Mouse (Mus musculus) forebrain, embryonic 12.5 days (tissue): ENCODE results near the gene Rab21. TPM values are rescaled to one million over a fixed set of nuclear protein-coding genes. Genes with fewer than 3 reads are reported as not detected.

Experiments
- ATAC-seq: fragments of 200-750 bp; cut with Nextera tagmentation; 2 replicates; pipeline ENCODE4 v1.8.0; 2017; ENCODE audit warnings: moderate TSS enrichment; ENCODE audit not compliant: low FRiP score
- H3K27ac ChIP-seq: fragments of 300-500 bp; sonication (generic); 2 replicates; pipeline ENCODE4 v1.5.1; 2016; ENCODE audit warnings: mild to moderate bottlenecking
- H3K27me3 ChIP-seq: fragments of 300-500 bp; sonication (generic); 2 replicates; pipeline ENCODE4 v1.6.1; 2016; ENCODE audit warnings: mild to moderate bottlenecking
- H3K36me3 ChIP-seq: fragments of 300-500 bp; sonication (generic); replicated peaks from 2 replicates; pipeline ENCODE4 v1.6.1; 2016; ENCODE audit warnings: mild to moderate bottlenecking
- H3K4me1 ChIP-seq: fragments of 300-500 bp; sonication (generic); 2 replicates; pipeline ENCODE4 v1.6.1; 2016
- H3K4me2 ChIP-seq: fragments of 300-500 bp; sonication (generic); 2 replicates; pipeline ENCODE4 v1.6.1; 2016; ENCODE audit warnings: mild to moderate bottlenecking, moderate library complexity
- H3K4me3 ChIP-seq: fragments of 300-500 bp; sonication (generic); replicated peaks from 2 replicates; pipeline ENCODE4 v1.5.1; 2016; ENCODE audit warnings: mild to moderate bottlenecking
- H3K9ac ChIP-seq: fragments of 300-500 bp; sonication (generic); 2 replicates; pipeline ENCODE4 v1.6.1; 2016; ENCODE audit warnings: mild to moderate bottlenecking
- H3K9me3 ChIP-seq: fragments of 300-500 bp; sonication (generic); 2 replicates; pipeline ENCODE4 v1.6.1; 2016
- WGBS: fragments of 180-500 bp; shearing (Covaris S2); methylation state at CpG from one replicate; pipeline ENCODE4 v1.1.7; 2016; 5-methylcytosine and 5-hydroxymethylcytosine counted together
- polyA plus RNA-seq: library from polyadenylated mRNA; unstranded; fragments of >200 nt; fragmentation: Nextera tagmentation; extraction: Ambion mirVana; gene quantifications from 2 replicates; pipeline ENCODE4 v1.2.1, GENCODE M21; 2016

The Rab21 gene
- polyA plus RNA-seq, 1 experiment from 2014 or later, result 5.3 TPM

DNA sequence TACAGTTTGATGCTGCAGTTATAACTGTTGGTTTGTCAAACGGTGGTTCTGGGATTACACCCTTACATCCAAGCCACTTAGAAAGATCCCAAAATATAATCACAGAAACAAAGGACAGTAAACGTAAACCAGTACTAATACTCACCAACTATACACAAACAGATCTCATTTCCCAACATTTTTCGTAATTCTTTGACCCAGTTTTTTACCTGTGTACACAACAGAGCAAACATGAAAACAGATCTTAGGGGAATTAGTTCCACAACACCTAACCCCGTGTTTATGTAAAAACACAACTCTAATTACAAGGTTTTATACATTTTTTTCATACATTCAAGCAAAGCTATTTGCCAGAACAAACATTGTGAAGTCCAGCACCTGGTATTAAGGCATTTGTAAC, 16.7 kb downstream of the Rab21 start:
- Histone ChIP-seq H3K4me1 (no peaks in the 10 kb centered on the region), H3K27ac (no peak overlapping the region), H3K4me2 (no peak overlapping the region), H3K4me3 (no peak overlapping the region), H3K9me3 (no peaks in the 10 kb centered on the region), H3K27me3 (no peaks in the 10 kb centered on the region), H3K9ac (no peak overlapping the region), H3K36me3 (peaks cover 32% of the 10 kb centered on the region)
- no peak for ATAC-seq
- 94% methylated on average over 4 of the region's 4 CpGs for WGBS

DNA sequence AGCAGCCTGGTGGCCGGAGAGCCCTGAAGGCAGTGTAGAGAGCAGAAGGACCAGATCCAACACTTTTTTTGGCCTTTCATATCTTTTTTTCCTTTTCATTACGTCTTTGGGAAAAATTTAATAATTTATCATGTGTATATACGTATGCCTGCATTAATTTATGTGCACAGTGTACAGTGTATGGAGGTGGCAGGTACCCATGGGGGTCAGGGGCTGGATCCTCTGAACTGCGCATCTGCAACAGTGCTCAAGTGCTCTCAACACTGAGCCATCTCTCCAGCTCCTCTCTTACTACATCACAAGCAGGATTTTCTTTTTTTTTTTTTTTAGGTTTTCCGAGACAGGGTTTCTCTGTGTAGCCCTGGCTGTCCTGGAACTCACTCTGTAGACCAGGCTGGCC, 17.8 kb downstream of the Rab21 start:
- no peaks in the 10 kb centered on the region for H3K27me3 ChIP-seq
- H3K4me3 ChIP-seq, result no peak overlapping the region
- no peaks in the 10 kb centered on the region for H3K4me1 ChIP-seq
- peaks cover 42% of the 10 kb centered on the region for H3K36me3 ChIP-seq
- H3K27ac ChIP-seq, result no peak overlapping the region
- no peak for ATAC-seq
- no peak overlapping the region for H3K9ac ChIP-seq
- no peak overlapping the region for H3K4me2 ChIP-seq
- no peaks in the 10 kb centered on the region for H3K9me3 ChIP-seq
- WGBS, result 93% methylated on average over 5 of the region's 5 CpGs

DNA sequence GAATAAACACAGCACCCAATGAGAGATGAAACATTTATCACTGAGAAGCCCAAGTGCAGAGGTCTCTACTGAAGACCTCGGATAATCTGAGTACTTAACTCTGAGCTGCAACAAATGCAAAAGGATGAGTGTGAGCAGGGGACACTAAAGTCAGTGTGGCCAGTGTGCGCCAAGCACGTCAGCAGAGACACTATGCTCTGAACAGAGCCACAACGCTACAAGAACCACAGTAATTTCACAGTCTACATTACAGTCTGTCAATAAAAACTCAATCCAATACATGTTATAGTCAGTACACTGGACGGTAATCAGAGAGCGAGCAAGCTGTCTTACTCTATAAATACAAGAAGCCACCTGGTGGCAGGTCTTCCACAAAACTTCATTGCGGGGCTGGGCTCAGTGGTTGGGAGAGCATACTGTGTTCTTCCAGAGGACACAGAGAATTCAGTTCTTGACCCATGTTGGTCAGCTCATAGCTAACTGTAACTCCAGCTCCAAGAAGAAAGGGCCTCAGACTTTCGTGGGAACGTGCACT, 18.9 kb downstream of the Rab21 start:
- H3K4me3 ChIP-seq, result no peak overlapping the region
- H3K4me1 ChIP-seq, result no peaks in the 10 kb centered on the region
- no peak for ATAC-seq
- WGBS, result 84% methylated on average over 9 of the region's 9 CpGs
- H3K9ac ChIP-seq, result no peak overlapping the region
- peaks cover 53% of the 10 kb centered on the region for H3K36me3 ChIP-seq
- no peaks in the 10 kb centered on the region for H3K27me3 ChIP-seq
- H3K4me2 ChIP-seq, result no peak overlapping the region
- no peaks in the 10 kb centered on the region for H3K9me3 ChIP-seq
- H3K27ac ChIP-seq, result no peak overlapping the region

DNA sequence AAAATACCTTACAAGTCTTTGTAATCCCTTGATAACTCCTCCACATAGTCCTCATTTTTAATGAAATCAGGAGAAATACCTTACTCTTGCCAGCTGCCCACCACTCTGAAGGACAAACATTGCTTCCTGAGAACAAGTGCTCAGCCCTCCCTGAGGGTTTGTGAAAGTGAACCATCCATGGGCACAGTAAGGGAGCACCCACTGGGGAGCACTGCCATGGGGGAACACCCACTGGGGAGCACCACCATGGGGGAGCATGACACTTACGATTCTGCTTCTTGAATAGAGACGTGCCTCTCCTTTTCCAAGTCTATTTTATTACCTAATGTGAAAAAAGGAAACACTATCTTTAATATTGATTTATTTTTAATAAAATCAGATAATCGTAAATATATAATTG, 20.2 kb downstream of the Rab21 start:
- Histone ChIP-seq H3K4me1 (no peaks in the 10 kb centered on the region), H3K4me2 (no peak overlapping the region), H3K9me3 (no peaks in the 10 kb centered on the region), H3K4me3 (no peak overlapping the region), H3K27me3 (no peaks in the 10 kb centered on the region), H3K36me3 (peaks cover 58% of the 10 kb centered on the region), H3K9ac (no peak overlapping the region), H3K27ac (no peak overlapping the region)
- 92% methylated on average over 3 of the region's 3 CpGs for WGBS
- ATAC-seq, result no peak

GRCm38 (mm10) chr10:115294715-115295114, 20.7 kb downstream of the Rab21 start:
- 88% methylated on average over 7 of the region's 7 CpGs for WGBS
- no peak for ATAC-seq

GRCm38 (mm10) chr10:115293946-115294345, 21.4 kb downstream of the Rab21 start:
- ATAC-seq, result no peak
- Histone ChIP-seq H3K9ac (no peak overlapping the region), H3K4me3 (no peak overlapping the region), H3K4me2 (no peak overlapping the region), H3K27me3 (no peaks in the 10 kb centered on the region), H3K36me3 (peaks cover 55% of the 10 kb centered on the region), H3K4me1 (no peaks in the 10 kb centered on the region), H3K9me3 (no peaks in the 10 kb centered on the region), H3K27ac (no peak overlapping the region)
- 93% methylated on average over 7 of the region's 7 CpGs for WGBS

More at GRCm38 (mm10) chr10:115294715-115295114, 20.7 kb downstream of the Rab21 start:
- Histone ChIP-seq H3K4me3 (no peak overlapping the region), H3K27ac (no peak overlapping the region), H3K9me3 (no peaks in the 10 kb centered on the region), H3K4me2 (no peak overlapping the region), H3K27me3 (no peaks in the 10 kb centered on the region), H3K9ac (no peak overlapping the region), H3K4me1 (no peaks in the 10 kb centered on the region), H3K36me3 (peaks cover 57% of the 10 kb centered on the region)

DNA sequence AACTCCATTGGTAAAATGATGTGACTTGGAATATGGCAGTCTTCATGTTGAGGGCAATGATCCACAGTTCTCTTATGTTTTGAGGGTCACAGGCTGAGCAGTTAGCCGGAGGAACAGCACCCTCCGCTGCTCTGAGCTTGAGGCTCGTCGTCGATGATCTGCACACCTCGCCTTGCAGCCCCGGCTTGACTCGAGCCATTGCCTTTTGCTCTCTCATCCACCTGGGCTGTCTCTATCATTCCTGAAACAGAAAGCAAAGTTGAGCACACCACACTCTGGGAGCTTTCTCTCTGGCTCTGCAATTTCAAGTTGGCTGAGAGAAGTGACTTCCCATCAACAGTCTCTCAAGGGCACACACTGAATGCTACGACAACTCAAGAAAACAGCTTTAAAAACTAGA, 24.7 kb downstream of the Rab21 start:
- Histone ChIP-seq H3K9ac (no peak overlapping the region), H3K9me3 (no peaks in the 10 kb centered on the region), H3K4me2 (no peak overlapping the region), H3K27ac (no peak overlapping the region), H3K4me3 (no peak overlapping the region), H3K27me3 (no peaks in the 10 kb centered on the region), H3K36me3 (peaks cover 66% of the 10 kb centered on the region), H3K4me1 (no peaks in the 10 kb centered on the region)
- no peak for ATAC-seq
- 95% methylated on average over 9 of the region's 9 CpGs for WGBS

- ATAC-seq, result no peak
- Histone ChIP-seq H3K36me3 (peaks cover 56% of the 10 kb centered on the region), H3K9ac (no peak overlapping the region), H3K4me1 (no peaks in the 10 kb centered on the region), H3K4me2 (no peak overlapping the region), H3K27me3 (no peaks in the 10 kb centered on the region), H3K27ac (no peak overlapping the region), H3K9me3 (no peaks in the 10 kb centered on the region), H3K4me3 (no peak overlapping the region)
- WGBS, result 93% methylated on average over 8 of the region's 8 CpGs
Observed at GRCm38 (mm10) chr10:115288856-115289255, 26.5 kb downstream of the Rab21 start.

DNA sequence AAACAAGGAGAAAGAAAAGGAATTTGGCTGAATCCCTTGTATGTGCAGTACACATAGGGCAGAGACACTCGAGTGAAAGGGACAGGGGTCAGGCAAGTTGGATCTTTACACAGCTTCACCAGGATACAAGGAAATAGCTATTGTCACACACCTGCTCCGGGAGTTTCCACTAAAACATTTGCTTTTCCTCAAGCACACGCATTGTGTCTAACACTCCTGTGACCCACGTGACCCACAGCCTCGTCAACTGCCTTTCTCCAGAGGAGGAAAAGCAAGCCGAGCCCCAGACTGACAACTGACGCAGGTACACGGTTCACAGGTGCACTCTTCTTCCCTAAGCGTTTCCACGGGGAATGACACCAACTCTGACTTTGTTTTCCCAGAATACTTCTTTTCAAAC, 31.2 kb downstream of the Rab21 start:
- Histone ChIP-seq H3K27ac (no peak overlapping the region), H3K9me3 (no peaks in the 10 kb centered on the region), H3K4me1 (no peaks in the 10 kb centered on the region), H3K9ac (no peak overlapping the region), H3K27me3 (no peaks in the 10 kb centered on the region), H3K36me3 (peaks cover 18% of the 10 kb centered on the region), H3K4me2 (no peak overlapping the region), H3K4me3 (no peak overlapping the region)
- 81% methylated on average over 10 of the region's 10 CpGs for WGBS
- no peak for ATAC-seq

- H3K4me2 ChIP-seq, result no peak overlapping the region
- 88% methylated on average over 10 of the region's 10 CpGs for WGBS
- H3K9me3 ChIP-seq, result no peaks in the 10 kb centered on the region
- no peak overlapping the region for H3K4me3 ChIP-seq
- no peaks in the 10 kb centered on the region for H3K27me3 ChIP-seq
- no peak overlapping the region for H3K9ac ChIP-seq
- peaks cover 3% of the 10 kb centered on the region for H3K36me3 ChIP-seq
- H3K27ac ChIP-seq, result no peak overlapping the region
- ATAC-seq, result no peak
- no peaks in the 10 kb centered on the region for H3K4me1 ChIP-seq
Observed at GRCm38 (mm10) chr10:115281381-115281780, 34.0 kb downstream of the Rab21 start.

DNA sequence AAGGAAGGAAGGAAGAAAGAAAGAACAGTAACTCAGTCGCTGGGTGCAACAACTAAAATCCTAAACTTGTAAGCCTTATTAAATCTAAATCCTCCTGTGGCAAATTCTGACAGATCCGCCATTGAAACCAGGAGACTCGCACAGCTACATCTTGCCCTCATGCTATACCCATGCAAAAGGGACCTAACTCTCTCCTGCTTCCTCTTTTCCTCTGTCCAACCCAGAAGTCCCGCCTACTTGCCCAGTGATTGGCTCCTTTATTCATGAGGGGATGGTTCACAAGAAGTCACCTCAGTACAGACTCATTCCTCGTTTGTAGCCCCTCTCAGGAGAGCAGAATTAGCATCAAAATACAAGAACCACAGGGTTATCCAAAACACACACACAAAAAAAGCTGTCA, 43.7 kb downstream of the Rab21 start:
- WGBS, result 54% methylated on average over 5 of the region's 5 CpGs

GRCm38 (mm10) chr10:115270612-115271390, 44.6 kb downstream of the Rab21 start:
- Histone ChIP-seq H3K4me3 (no peak overlapping the region), H3K27ac (no peak overlapping the region), H3K9me3 (no peaks in the 10 kb centered on the region), H3K4me1 (no peaks in the 10 kb centered on the region), H3K36me3 (no peaks in the 10 kb centered on the region), H3K4me2 (no peak overlapping the region), H3K9ac (no peak overlapping the region), H3K27me3 (no peaks in the 10 kb centered on the region)
- 91% methylated on average over 12 of the region's 12 CpGs for WGBS
- no peak for ATAC-seq

More for the DNA sequence above, 43.7 kb downstream of the Rab21 start:
- Histone ChIP-seq H3K4me2 (no peak overlapping the region), H3K4me1 (no peaks in the 10 kb centered on the region), H3K27me3 (no peaks in the 10 kb centered on the region), H3K9ac (no peak overlapping the region), H3K9me3 (no peaks in the 10 kb centered on the region), H3K27ac (no peak overlapping the region), H3K4me3 (no peak overlapping the region), H3K36me3 (no peaks in the 10 kb centered on the region)
- no peak for ATAC-seq

- Histone ChIP-seq H3K36me3 (no peaks in the 10 kb centered on the region), H3K27ac (no peak overlapping the region), H3K9me3 (no peaks in the 10 kb centered on the region), H3K4me2 (no peak overlapping the region), H3K4me3 (no peak overlapping the region), H3K27me3 (no peaks in the 10 kb centered on the region), H3K9ac (no peak overlapping the region), H3K4me1 (no peaks in the 10 kb centered on the region)
- no peak for ATAC-seq
- 78% methylated on average over 5 of the region's 5 CpGs for WGBS
Observed at GRCm38 (mm10) chr10:115262926-115263562, 52.4 kb downstream of the Rab21 start.
